Mouse (Mus musculus): ENCODE data around the gene Abhd13.

DNA sequence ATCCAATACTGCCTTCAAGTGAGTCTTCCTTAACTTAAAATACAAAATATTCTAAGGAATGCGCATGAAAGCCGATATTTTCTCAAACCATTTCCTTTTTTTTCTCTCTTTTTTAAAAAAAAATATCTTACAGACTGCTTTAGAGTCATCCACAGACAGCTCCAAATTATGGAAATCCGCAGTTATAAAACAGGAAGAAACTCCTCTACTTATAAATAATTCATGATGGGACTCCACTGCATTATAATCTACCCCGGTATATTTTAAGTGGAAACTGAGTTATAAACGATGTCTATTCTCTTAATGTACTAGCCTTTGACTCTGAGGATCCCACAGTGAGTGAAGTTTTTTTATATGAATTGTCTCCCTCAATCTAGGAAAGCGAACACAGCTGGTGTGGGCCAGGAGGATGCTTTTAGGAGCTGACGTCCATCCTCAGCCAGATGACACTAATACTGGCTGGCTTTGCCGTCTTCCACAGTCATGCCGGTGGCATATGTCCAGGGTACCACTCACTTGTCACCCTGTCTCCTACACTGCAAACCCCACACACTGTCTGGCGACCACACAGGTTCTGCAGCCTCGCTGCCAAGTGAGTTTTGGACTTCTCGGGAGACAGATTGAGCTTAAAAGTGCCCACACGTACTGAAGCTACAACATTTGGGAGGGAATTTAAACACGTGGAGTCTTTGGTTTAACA is 47.6 kb upstream of the Abhd13 start:
- TF ChIP-seq CTCF (IDR thresholded peaks at IDR 0.05; ENCODE audit: low read depth) = no peak
- no peak for TF ChIP-seq EP300 (optimal IDR thresholded peaks at IDR 0.05)

Data from stomach, postnatal 0 days (tissue).